Mouse (Mus musculus): ENCODE results near the gene Fmo5.

The Fmo5 gene

DNA sequence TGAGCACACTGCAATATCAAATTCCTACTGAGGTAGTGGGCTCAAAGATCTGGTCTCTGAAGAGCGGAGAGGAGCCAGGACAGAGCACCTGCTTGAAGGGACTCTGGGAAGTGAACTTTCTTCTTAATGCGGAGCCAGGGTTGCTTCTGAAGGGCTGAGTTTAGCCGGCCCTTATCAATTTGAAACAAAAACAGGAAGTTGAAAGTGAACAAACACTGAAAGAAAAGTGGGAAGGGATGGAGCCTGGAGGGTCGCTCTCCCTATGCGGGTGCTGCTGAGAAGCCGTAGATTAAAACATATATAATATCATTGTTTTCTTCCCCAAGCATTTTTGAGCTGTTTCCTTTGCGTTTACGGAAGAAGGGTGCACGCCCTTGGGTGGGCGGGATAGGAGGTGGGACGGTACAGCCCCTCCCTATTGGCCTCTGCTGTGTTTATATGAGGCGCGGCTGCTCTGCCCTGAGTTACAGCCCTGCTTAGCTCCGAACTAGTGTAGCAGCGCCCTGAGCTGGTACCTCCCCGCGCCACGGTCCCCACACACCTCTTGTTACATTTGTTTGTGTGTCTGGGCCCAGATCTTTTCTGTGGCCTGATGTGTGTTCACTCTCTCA is at the start of gene Fmo5:
Gene Fmo5, plus strand, starts transcription at position 414 of the 611 bp plus-strand sequence.
- peak; percentile 96 for DNase-seq (ENCODE audit: extremely low read depth, low read depth)

- DNase-seq (ENCODE audit: extremely low read depth, low read depth): peak; percentile 85
Measured at GRCm38 (mm10) chr3:97585383-97586160, 43.0 kb upstream of the Fmo5 start.

GRCm38 (mm10) chr3:97587656-97588055 is 40.9 kb upstream of the Fmo5 start:
- DNase-seq (ENCODE audit: extremely low read depth, low read depth): no peak

DNA sequence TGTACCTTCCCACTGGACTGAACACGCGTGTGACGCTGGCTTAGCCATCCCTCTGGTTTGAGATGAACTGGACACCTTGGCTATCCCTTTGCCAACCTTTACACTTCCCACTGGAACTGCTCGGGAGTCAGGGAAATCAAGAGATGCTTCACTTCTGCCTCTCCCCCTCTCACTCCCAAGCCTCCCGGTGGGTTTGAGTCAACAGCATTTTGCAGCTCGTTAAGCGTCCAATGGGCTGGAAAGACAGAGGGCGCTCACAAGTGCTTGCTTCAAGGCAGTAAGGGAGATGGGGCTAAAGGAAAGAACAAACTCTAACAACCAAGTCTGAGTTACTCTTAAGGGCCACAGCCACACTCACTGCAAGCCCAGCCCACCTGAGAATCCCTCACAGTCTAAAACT is 37.9 kb upstream of the Fmo5 start:
- no peak for DNase-seq (ENCODE audit: extremely low read depth, low read depth)

GRCm38 (mm10) chr3:97593089-97593488 is 35.5 kb upstream of the Fmo5 start:
- DNase-seq (ENCODE audit: extremely low read depth, low read depth): no peak

- DNase-seq (ENCODE audit: extremely low read depth, low read depth): no peak
Measured at GRCm38 (mm10) chr3:97594140-97594539, 34.5 kb upstream of the Fmo5 start.

- DNase-seq (ENCODE audit: extremely low read depth, low read depth): no peak
Measured at GRCm38 (mm10) chr3:97595066-97595465, 33.5 kb upstream of the Fmo5 start.

GRCm38 (mm10) chr3:97596796-97597195 is 31.8 kb upstream of the Fmo5 start:
- DNase-seq (ENCODE audit: extremely low read depth, low read depth): no peak

GRCm38 (mm10) chr3:97600050-97600832 is 28.4 kb upstream of the Fmo5 start:
- DNase-seq (ENCODE audit: extremely low read depth, low read depth): peak; percentile 62

GRCm38 (mm10) chr3:97609201-97609844 is 19.3 kb upstream of the Fmo5 start:
- DNase-seq (ENCODE audit: extremely low read depth, low read depth): peak; percentile 90

DNA sequence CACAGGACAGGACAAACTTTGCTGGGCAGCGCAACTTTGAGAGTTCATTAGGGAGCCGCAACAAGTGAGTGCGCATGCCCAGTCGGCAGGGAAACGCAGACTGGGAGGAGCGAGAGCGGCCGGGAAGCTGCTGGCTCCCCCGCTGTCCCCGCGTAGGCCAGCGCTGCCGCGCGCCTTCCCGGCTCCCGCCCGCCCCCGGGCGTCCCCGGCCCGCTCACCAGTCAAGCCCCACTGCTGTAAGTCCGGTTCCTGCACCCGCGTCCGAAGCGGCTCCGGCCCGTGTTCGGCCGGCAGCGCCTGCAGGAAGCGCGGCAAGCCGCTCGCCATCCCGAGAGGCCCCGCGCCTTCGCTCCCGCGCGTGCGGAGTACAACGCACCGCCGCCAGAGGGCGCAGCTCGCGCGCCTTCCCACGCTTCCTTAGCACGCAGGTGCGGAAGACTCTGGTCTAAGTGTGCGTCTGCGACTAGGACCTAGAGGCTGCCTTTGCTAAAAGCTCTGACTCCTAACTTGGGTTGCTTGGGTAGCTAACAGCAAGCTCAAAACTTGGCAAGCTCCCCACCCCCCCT is 18.7 kb upstream of the Fmo5 start, which contains the start of gene Chd1l:
Gene Chd1l, minus strand, starts transcription at position 359 of the 566 bp plus-strand sequence.
- DNase-seq (ENCODE audit: extremely low read depth, low read depth): peak; percentile 96

- no peak for DNase-seq (ENCODE audit: extremely low read depth, low read depth)
Measured at GRCm38 (mm10) chr3:97611021-97611420, 17.6 kb upstream of the Fmo5 start.

DNA sequence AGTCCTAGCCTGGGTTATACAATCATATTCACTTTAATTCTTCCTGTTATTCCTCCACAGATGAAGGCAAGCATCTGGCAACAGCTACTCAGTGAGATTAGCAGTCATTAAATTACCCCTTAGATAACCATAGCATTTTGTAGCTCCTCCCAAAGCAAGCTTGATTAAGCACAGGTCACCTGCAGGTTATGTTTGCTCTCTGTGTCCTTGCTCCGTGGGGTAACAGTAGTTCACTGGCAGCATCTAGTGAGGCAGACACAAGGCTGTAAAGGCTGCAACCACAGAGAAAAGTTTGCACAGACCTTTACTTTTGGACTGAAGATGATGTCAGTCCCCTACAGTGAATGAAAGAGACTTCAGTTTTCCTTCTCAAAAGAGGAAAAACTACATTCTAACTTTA is 13.4 kb upstream of the Fmo5 start:
- DNase-seq (ENCODE audit: extremely low read depth, low read depth): no peak

DNA sequence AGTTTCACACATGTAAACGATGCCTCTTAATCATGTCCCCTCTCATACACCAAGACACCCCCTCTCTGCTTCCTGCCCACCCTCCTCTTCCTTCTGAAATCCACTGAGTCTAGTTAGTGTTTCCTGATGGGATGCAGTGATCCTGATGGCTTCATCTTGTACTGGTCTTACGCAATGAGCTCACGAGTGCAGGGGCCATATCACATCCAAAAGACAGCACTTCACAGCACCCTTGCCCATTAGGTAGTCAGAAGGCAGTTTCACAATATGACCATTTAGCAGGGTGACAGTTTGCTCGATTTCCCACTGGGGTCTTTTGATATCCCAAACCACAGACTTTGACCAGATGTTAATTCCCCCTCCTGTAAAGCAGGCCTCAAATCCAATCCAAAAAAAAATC is 12.7 kb upstream of the Fmo5 start:
- no peak for DNase-seq (ENCODE audit: extremely low read depth, low read depth)

DNA sequence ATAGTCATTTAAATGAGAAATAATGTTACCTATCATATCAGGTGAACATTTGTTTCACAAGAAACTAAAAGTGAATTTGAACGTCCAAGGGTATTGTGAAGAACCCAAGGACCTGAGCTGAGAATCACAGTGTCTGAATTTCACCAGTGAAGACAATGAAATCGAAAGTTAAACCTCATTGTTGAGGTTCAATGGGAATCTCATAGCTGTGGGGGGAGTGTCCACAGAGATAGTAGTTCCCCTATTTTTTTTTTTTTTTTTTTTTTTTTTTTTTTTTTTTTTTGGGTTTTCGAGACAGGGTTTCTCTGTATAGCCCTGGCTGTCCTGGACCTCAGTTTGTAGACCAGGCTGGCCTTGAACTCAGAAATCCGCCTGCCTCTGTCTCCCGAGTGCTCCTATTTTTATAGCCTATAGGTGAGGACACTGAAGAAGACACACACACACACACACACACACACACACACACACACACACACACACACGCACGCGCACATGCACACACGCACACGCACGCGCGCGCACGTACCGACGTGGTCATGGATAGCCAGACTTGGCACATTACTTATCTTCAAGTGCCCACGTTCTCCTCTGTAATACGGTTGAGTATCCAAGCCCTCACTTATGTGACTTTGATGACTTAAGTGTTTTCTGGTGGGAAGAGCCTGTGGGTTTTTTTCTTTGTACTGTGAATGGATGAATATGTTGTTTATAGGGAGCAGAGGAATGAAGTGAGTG is 11.3 kb upstream of the Fmo5 start:
- DNase-seq (ENCODE audit: extremely low read depth, low read depth): no peak

DNA sequence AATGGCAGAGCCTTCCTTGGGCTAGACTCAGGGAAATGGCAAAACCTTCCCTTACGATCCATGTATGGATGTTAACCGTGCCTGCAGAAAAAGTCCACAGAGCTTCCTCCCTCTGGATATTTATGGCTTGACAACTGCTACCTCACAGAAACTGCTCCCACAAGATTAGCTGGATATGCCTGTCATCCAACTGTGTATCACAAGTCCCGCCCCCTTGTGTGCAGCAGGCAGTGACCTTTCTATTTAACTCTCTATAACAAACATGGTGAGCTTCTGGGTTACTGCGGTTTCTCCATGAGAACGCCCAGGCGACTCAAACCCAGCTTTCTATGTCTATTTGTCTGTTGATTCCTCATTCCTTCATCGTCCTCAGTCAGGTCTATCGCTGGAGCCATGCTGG is 10.7 kb upstream of the Fmo5 start:
- DNase-seq (ENCODE audit: extremely low read depth, low read depth): peak; percentile 56

GRCm38 (mm10) chr3:97620657-97621056 is 7.9 kb upstream of the Fmo5 start:
- DNase-seq (ENCODE audit: extremely low read depth, low read depth): no peak

- DNase-seq (ENCODE audit: extremely low read depth, low read depth): no peak
Measured at GRCm38 (mm10) chr3:97624611-97625010, 4.0 kb upstream of the Fmo5 start.

DNA sequence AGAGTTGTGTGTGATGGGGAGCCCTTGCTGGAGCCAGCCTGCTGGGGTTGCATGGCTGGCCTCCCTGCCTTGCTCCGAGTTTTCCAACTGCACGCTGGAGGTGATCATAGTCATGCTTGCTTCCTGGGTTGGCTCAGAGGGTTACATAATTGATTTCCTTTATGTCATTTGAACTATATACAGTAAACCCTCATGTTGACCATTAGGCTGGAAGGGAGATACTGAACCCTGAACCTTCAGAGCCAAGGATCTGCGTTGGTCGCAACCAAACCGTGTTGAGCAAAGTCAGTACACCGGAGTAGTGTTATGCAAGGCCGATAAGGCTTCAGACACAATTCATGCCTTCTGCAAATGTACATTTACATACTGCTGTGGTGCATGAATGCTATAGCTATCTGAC is 711 bp upstream of the Fmo5 start:
- no peak for DNase-seq (ENCODE audit: extremely low read depth, low read depth)

DNA sequence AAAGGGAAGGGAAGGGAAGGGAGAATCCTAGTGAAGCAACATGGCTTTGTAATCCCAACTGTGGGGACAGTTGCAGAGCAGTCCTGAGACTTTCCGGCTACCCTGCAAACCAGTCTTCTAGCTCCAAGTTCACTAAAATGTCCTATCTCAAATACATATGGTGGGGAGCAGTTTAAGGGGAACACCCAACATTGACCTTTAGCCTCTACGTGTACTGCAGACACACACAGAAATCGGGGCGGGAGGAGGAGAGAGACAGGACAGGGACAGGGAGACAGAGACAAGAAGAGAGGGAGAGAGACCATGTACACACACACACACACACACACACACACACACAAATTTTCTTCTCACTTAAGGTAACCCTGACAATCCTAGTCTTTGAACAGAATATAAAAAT is 1.3 kb downstream of the Fmo5 start:
- DNase-seq (ENCODE audit: extremely low read depth, low read depth): no peak

DNA sequence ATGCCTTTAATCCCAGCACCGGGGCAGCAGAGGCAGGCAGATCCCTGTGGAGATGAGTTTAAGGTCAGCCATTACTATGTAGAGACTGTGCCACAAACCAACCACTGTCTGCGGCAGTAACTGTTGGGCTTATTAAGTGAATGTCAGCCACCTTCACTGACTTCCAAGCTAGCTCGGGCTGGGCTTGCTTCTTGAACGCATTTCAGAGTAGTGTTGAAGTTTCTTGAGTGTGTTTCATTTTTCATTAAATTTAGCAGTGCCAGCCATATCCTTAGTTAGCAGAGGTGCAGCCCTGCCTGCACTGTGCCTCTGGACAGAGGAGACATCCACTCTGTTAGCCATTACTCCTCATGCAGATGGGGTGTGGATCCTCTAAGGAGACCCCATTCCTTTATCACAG is 2.1 kb downstream of the Fmo5 start:
- no peak for DNase-seq (ENCODE audit: extremely low read depth, low read depth)
